Mouse (Mus musculus): ENCODE data around the gene Bcl2a1b. TPM values are rescaled to one million over a fixed set of nuclear protein-coding genes. Genes with fewer than 3 reads are reported as not detected.
"Not testable (repeated sequence)": the region's sequence is repeated elsewhere in the genome, so short reads cannot be mapped to it uniquely, and the experiment has no call there.

The Bcl2a1b gene
- total and polyA plus RNA-seq, 3 experiments, result not detected

- H3K9ac ChIP-seq (ENCODE audit: control insufficient read depth, low read depth, low read length, poor library complexity, severe bottlenecking), result no peak overlapping the region
- no peak for TF ChIP-seq POLR2AphosphoS2 (IDR thresholded peaks at IDR 0.05; ENCODE audit: low read length)
- no peak for TF ChIP-seq RAD21 (IDR thresholded peaks at IDR 0.05; ENCODE audit: low read depth, low read length)
- H3K4me3 ChIP-seq (ENCODE audit: control insufficient read depth in 1 of 2, insufficient read depth in 1 of 2, low read depth in 2 of 2, low read length in 2 of 2), result no peak overlapping the region
- no peaks in the 10 kb centered on the region for H3K4me1 ChIP-seq (ENCODE audit: control insufficient read depth in 1 of 2, insufficient read depth in 2 of 2, low read length in 2 of 2)
- H3K36me3 ChIP-seq (ENCODE audit: control insufficient read depth in 1 of 2, insufficient read depth in 2 of 2, low read length in 2 of 2), result no peaks in the 10 kb centered on the region
- H3K27me3 ChIP-seq (ENCODE audit: control insufficient read depth in 1 of 2, insufficient read depth in 2 of 2, low read length in 2 of 2), result no peaks in the 10 kb centered on the region
- H3K79me2 ChIP-seq (ENCODE audit: control insufficient read depth, insufficient read depth, low read length, poor library complexity), result no peaks in the 10 kb centered on the region
- no peaks in the 10 kb centered on the region for H3K9me3 ChIP-seq (replicated peaks; ENCODE audit: insufficient read depth, low read length)
- H3K27ac ChIP-seq (ENCODE audit: control insufficient read depth, low read depth, low read length), result no peak overlapping the region
- no peak for DNase-seq (ENCODE audit: low read depth, low spot score)
These were observed 27.1 kb downstream of the Bcl2a1b start for GRCm38 (mm10) chr9:89226071-89226470.

- Histone ChIP-seq H3K79me2 (ENCODE audit: control insufficient read depth, insufficient read depth, low read length, poor library complexity) (no peaks in the 10 kb centered on the region), H3K9me3 (replicated peaks; ENCODE audit: insufficient read depth, low read length) (no peaks in the 10 kb centered on the region), H3K36me3 (ENCODE audit: control insufficient read depth in 1 of 2, insufficient read depth in 2 of 2, low read length in 2 of 2) (no peaks in the 10 kb centered on the region), H3K4me3 (ENCODE audit: control insufficient read depth in 1 of 2, insufficient read depth in 1 of 2, low read depth in 2 of 2, low read length in 2 of 2) (no peak overlapping the region), H3K27me3 (ENCODE audit: control insufficient read depth in 1 of 2, insufficient read depth in 2 of 2, low read length in 2 of 2) (no peaks in the 10 kb centered on the region), H3K27ac (ENCODE audit: control insufficient read depth, low read depth, low read length) (no peak overlapping the region), H3K4me1 (ENCODE audit: control insufficient read depth in 1 of 2, insufficient read depth in 2 of 2, low read length in 2 of 2) (no peaks in the 10 kb centered on the region), H3K9ac (ENCODE audit: control insufficient read depth, low read depth, low read length, poor library complexity, severe bottlenecking) (no peak overlapping the region)
- TF ChIP-seq SMC3 (IDR thresholded peaks at IDR 0.05; ENCODE audit: low read depth, low read length), result no peak
- no peak for TF ChIP-seq ELF1 (IDR thresholded peaks at IDR 0.05; ENCODE audit: low read depth, low read length)
- TF ChIP-seq MAZ (IDR thresholded peaks at IDR 0.05; ENCODE audit: low read depth, low read length), result no peak
- TF ChIP-seq USF2 (IDR thresholded peaks at IDR 0.05; ENCODE audit: borderline replicate concordance in 1 of 2, insufficient read depth in 1 of 2, low read depth in 1 of 2, low read length in 2 of 2), result no peak
- TF ChIP-seq MXI1 (IDR thresholded peaks at IDR 0.05; ENCODE audit: low read depth, low read length), result no peak
- TF ChIP-seq TBP (IDR thresholded peaks at IDR 0.05; ENCODE audit: low read depth, low read length), result no peak
- DNase-seq (ENCODE audit: low read depth, low spot score), result no peak
These were observed 29.1 kb downstream of the Bcl2a1b start for GRCm38 (mm10) chr9:89228122-89228521.

- not testable (repeated sequence) for H3K9ac ChIP-seq (ENCODE audit: control insufficient read depth, low read depth, low read length, poor library complexity, severe bottlenecking); H3K4me3 ChIP-seq (ENCODE audit: control insufficient read depth in 1 of 2, insufficient read depth in 1 of 2, low read depth in 2 of 2, low read length in 2 of 2); DNase-seq (ENCODE audit: low read depth, low spot score); H3K27ac ChIP-seq (ENCODE audit: control insufficient read depth, low read depth, low read length); H3K9me3 ChIP-seq (replicated peaks; ENCODE audit: insufficient read depth, low read length); H3K79me2 ChIP-seq (ENCODE audit: control insufficient read depth, insufficient read depth, low read length, poor library complexity); H3K27me3 ChIP-seq (ENCODE audit: control insufficient read depth in 1 of 2, insufficient read depth in 2 of 2, low read length in 2 of 2); H3K36me3 ChIP-seq (ENCODE audit: control insufficient read depth in 1 of 2, insufficient read depth in 2 of 2, low read length in 2 of 2); H3K4me1 ChIP-seq (ENCODE audit: control insufficient read depth in 1 of 2, insufficient read depth in 2 of 2, low read length in 2 of 2)
These were observed 32.0 kb downstream of the Bcl2a1b start for GRCm38 (mm10) chr9:89230897-89231497.

GRCm38 (mm10) chr9:89237131-89237530 is 38.1 kb downstream of the Bcl2a1b start:
- H3K4me1 ChIP-seq (ENCODE audit: control insufficient read depth in 1 of 2, insufficient read depth in 2 of 2, low read length in 2 of 2); H3K9ac ChIP-seq (ENCODE audit: control insufficient read depth, low read depth, low read length, poor library complexity, severe bottlenecking); H3K27me3 ChIP-seq (ENCODE audit: control insufficient read depth in 1 of 2, insufficient read depth in 2 of 2, low read length in 2 of 2); H3K4me3 ChIP-seq (ENCODE audit: control insufficient read depth in 1 of 2, insufficient read depth in 1 of 2, low read depth in 2 of 2, low read length in 2 of 2); H3K9me3 ChIP-seq (replicated peaks; ENCODE audit: insufficient read depth, low read length); H3K79me2 ChIP-seq (ENCODE audit: control insufficient read depth, insufficient read depth, low read length, poor library complexity); H3K27ac ChIP-seq (ENCODE audit: control insufficient read depth, low read depth, low read length); DNase-seq (ENCODE audit: low read depth, low spot score); H3K36me3 ChIP-seq (ENCODE audit: control insufficient read depth in 1 of 2, insufficient read depth in 2 of 2, low read length in 2 of 2): not testable (repeated sequence)

GRCm38 (mm10) chr9:89238976-89239505 is 40.0 kb downstream of the Bcl2a1b start:
- not testable (repeated sequence) for H3K9me3 ChIP-seq (replicated peaks; ENCODE audit: insufficient read depth, low read length); H3K79me2 ChIP-seq (ENCODE audit: control insufficient read depth, insufficient read depth, low read length, poor library complexity); H3K4me3 ChIP-seq (ENCODE audit: control insufficient read depth in 1 of 2, insufficient read depth in 1 of 2, low read depth in 2 of 2, low read length in 2 of 2); H3K9ac ChIP-seq (ENCODE audit: control insufficient read depth, low read depth, low read length, poor library complexity, severe bottlenecking); H3K27ac ChIP-seq (ENCODE audit: control insufficient read depth, low read depth, low read length); H3K36me3 ChIP-seq (ENCODE audit: control insufficient read depth in 1 of 2, insufficient read depth in 2 of 2, low read length in 2 of 2); DNase-seq (ENCODE audit: low read depth, low spot score); H3K27me3 ChIP-seq (ENCODE audit: control insufficient read depth in 1 of 2, insufficient read depth in 2 of 2, low read length in 2 of 2); H3K4me1 ChIP-seq (ENCODE audit: control insufficient read depth in 1 of 2, insufficient read depth in 2 of 2, low read length in 2 of 2)

GRCm38 (mm10) chr9:89240516-89241019 is 41.6 kb downstream of the Bcl2a1b start:
- H3K9me3 ChIP-seq (replicated peaks; ENCODE audit: insufficient read depth, low read length); H3K27me3 ChIP-seq (ENCODE audit: control insufficient read depth in 1 of 2, insufficient read depth in 2 of 2, low read length in 2 of 2); H3K36me3 ChIP-seq (ENCODE audit: control insufficient read depth in 1 of 2, insufficient read depth in 2 of 2, low read length in 2 of 2); H3K4me1 ChIP-seq (ENCODE audit: control insufficient read depth in 1 of 2, insufficient read depth in 2 of 2, low read length in 2 of 2); DNase-seq (ENCODE audit: low read depth, low spot score); H3K27ac ChIP-seq (ENCODE audit: control insufficient read depth, low read depth, low read length); H3K79me2 ChIP-seq (ENCODE audit: control insufficient read depth, insufficient read depth, low read length, poor library complexity); H3K9ac ChIP-seq (ENCODE audit: control insufficient read depth, low read depth, low read length, poor library complexity, severe bottlenecking); H3K4me3 ChIP-seq (ENCODE audit: control insufficient read depth in 1 of 2, insufficient read depth in 1 of 2, low read depth in 2 of 2, low read length in 2 of 2): not testable (repeated sequence)
